Mouse (Mus musculus): Measurements from ENCODE around the gene Gstt2. TPM values are rescaled to one million over a fixed set of nuclear protein-coding genes. Genes with fewer than 3 reads are reported as not detected.
A peak's percentile ranks its signal among the peaks of the same experiment; 100 is the strongest.

Gstt2 gene
- total and polyA plus RNA-seq, 2 experiments, result 308 to 830 TPM

- DNase-seq (ENCODE audit: extremely low read depth, low read depth, low spot score), result peak; percentile 88
- H3K79me2 ChIP-seq (ENCODE audit: control insufficient read depth, insufficient read depth, low read length), result no peaks in the 10 kb centered on the region
- peak overlapping the region; percentile 86 for H3K27ac ChIP-seq (replicated peaks; ENCODE audit: insufficient read depth, low read depth, low read length)
- peak overlapping the region; percentile 60 for H3K4me3 ChIP-seq (ENCODE audit: insufficient read depth, low read depth, low read length)
- WGBS, result 1% methylated on average over 21 of the region's 21 CpGs
- peaks cover 6% of the 10 kb centered on the region; the same call in 1 of the 2 replicates for H3K4me1 ChIP-seq (ENCODE audit: control insufficient read depth, insufficient read depth, low read length)
- TF ChIP-seq POLR2A (IDR thresholded peaks at IDR 0.05; ENCODE audit: extremely low read depth, insufficient read depth, low read length), result peak; percentile 57; the same call in 1 of the 2 replicates
- TF ChIP-seq CTCF (IDR thresholded peaks at IDR 0.05; ENCODE audit: low read depth, low read length), result no peak
- no peaks in the 10 kb centered on the region for H3K36me3 ChIP-seq (ENCODE audit: control insufficient read depth, insufficient read depth, low read length)
- H3K27me3 ChIP-seq (ENCODE audit: control insufficient read depth, insufficient read depth, low read length), result no peaks in the 10 kb centered on the region
- peak overlapping the region; percentile 67 for H3K9ac ChIP-seq (ENCODE audit: low read depth, low read length)
Measured at GRCm38 (mm10) chr10:75834250-75834649, 3.0 kb downstream of the Gstt2 start.

GRCm38 (mm10) chr10:75833456-75834080 lies 3.7 kb downstream of the Gstt2 start:
- Histone ChIP-seq H3K9ac (ENCODE audit: low read depth, low read length) (peak overlapping the region; percentile 67), H3K27me3 (ENCODE audit: control insufficient read depth, insufficient read depth, low read length) (no peaks in the 10 kb centered on the region), H3K27ac (replicated peaks; ENCODE audit: insufficient read depth, low read depth, low read length) (peak overlapping the region; percentile 86), H3K4me3 (ENCODE audit: insufficient read depth, low read depth, low read length) (peak overlapping the region; percentile 60), H3K79me2 (ENCODE audit: control insufficient read depth, insufficient read depth, low read length) (no peaks in the 10 kb centered on the region), H3K36me3 (ENCODE audit: control insufficient read depth, insufficient read depth, low read length) (no peaks in the 10 kb centered on the region), H3K4me1 (ENCODE audit: control insufficient read depth, insufficient read depth, low read length) (peaks cover 8% of the 10 kb centered on the region; the same call in 1 of the 2 replicates)
- 7% methylated on average over 21 of the region's 21 CpGs for WGBS
- DNase-seq (ENCODE audit: extremely low read depth, low read depth, low spot score), result peak; percentile 44
- no peak for TF ChIP-seq CTCF (IDR thresholded peaks at IDR 0.05; ENCODE audit: low read depth, low read length)
- TF ChIP-seq POLR2A (IDR thresholded peaks at IDR 0.05; ENCODE audit: extremely low read depth, insufficient read depth, low read length), result no peak

- peak; percentile 84 for DNase-seq (ENCODE audit: extremely low read depth, low read depth, low spot score)
- H3K4me3 ChIP-seq (ENCODE audit: insufficient read depth, low read depth, low read length), result peak overlapping the region; percentile 18; the same call in 1 of the 2 replicates
- no peak overlapping the region for H3K27ac ChIP-seq (replicated peaks; ENCODE audit: insufficient read depth, low read depth, low read length)
Measured at GRCm38 (mm10) chr10:75832272-75832895, 4.8 kb downstream of the Gstt2 start.

GRCm38 (mm10) chr10:75830275-75830670 lies 7.0 kb downstream of the Gstt2 start:
- 55% methylated on average over 2 of the region's 2 CpGs for WGBS

More at GRCm38 (mm10) chr10:75832272-75832895, 4.8 kb downstream of the Gstt2 start:
- peaks cover 13% of the 10 kb centered on the region; the same call in 1 of the 2 replicates for H3K4me1 ChIP-seq (ENCODE audit: control insufficient read depth, insufficient read depth, low read length)
- peak; percentile 98 for TF ChIP-seq CTCF (IDR thresholded peaks at IDR 0.05; ENCODE audit: low read depth, low read length)
- TF ChIP-seq POLR2A (IDR thresholded peaks at IDR 0.05; ENCODE audit: extremely low read depth, insufficient read depth, low read length), result no peak
- 29% methylated on average over 13 of the region's 13 CpGs for WGBS
- no peaks in the 10 kb centered on the region for H3K36me3 ChIP-seq (ENCODE audit: control insufficient read depth, insufficient read depth, low read length)
- no peaks in the 10 kb centered on the region for H3K27me3 ChIP-seq (ENCODE audit: control insufficient read depth, insufficient read depth, low read length)
- H3K79me2 ChIP-seq (ENCODE audit: control insufficient read depth, insufficient read depth, low read length), result no peaks in the 10 kb centered on the region
- H3K9ac ChIP-seq (ENCODE audit: low read depth, low read length), result peak overlapping the region; percentile 25

GRCm38 (mm10) chr10:75829529-75830274 lies 7.5 kb downstream of the Gstt2 start:
- Histone ChIP-seq H3K36me3 (ENCODE audit: control insufficient read depth, insufficient read depth, low read length) (no peaks in the 10 kb centered on the region), H3K79me2 (ENCODE audit: control insufficient read depth, insufficient read depth, low read length) (no peaks in the 10 kb centered on the region), H3K27me3 (ENCODE audit: control insufficient read depth, insufficient read depth, low read length) (no peaks in the 10 kb centered on the region), H3K27ac (replicated peaks; ENCODE audit: insufficient read depth, low read depth, low read length) (no peak overlapping the region), H3K4me1 (ENCODE audit: control insufficient read depth, insufficient read depth, low read length) (peaks cover 13% of the 10 kb centered on the region; the same call in 1 of the 2 replicates), H3K4me3 (ENCODE audit: insufficient read depth, low read depth, low read length) (no peak overlapping the region), H3K9ac (ENCODE audit: low read depth, low read length) (no peak overlapping the region)
- no peak for TF ChIP-seq POLR2A (IDR thresholded peaks at IDR 0.05; ENCODE audit: extremely low read depth, insufficient read depth, low read length)
- no peak for TF ChIP-seq CTCF (IDR thresholded peaks at IDR 0.05; ENCODE audit: low read depth, low read length)
- DNase-seq (ENCODE audit: extremely low read depth, low read depth, low spot score), result no peak
- WGBS, result 84% methylated on average over 2 of the region's 2 CpGs

More at GRCm38 (mm10) chr10:75830275-75830670, 7.0 kb downstream of the Gstt2 start:
- peak; percentile 56 for DNase-seq (ENCODE audit: extremely low read depth, low read depth, low spot score)
- no peaks in the 10 kb centered on the region for H3K79me2 ChIP-seq (ENCODE audit: control insufficient read depth, insufficient read depth, low read length)
- H3K9ac ChIP-seq (ENCODE audit: low read depth, low read length), result no peak overlapping the region
- no peaks in the 10 kb centered on the region for H3K27me3 ChIP-seq (ENCODE audit: control insufficient read depth, insufficient read depth, low read length)
- no peak overlapping the region for H3K27ac ChIP-seq (replicated peaks; ENCODE audit: insufficient read depth, low read depth, low read length)
- TF ChIP-seq CTCF (IDR thresholded peaks at IDR 0.05; ENCODE audit: low read depth, low read length) (no peak), POLR2A (IDR thresholded peaks at IDR 0.05; ENCODE audit: extremely low read depth, insufficient read depth, low read length) (no peak)
- H3K4me3 ChIP-seq (ENCODE audit: insufficient read depth, low read depth, low read length), result no peak overlapping the region
- H3K36me3 ChIP-seq (ENCODE audit: control insufficient read depth, insufficient read depth, low read length), result no peaks in the 10 kb centered on the region
- H3K4me1 ChIP-seq (ENCODE audit: control insufficient read depth, insufficient read depth, low read length), result peaks cover 13% of the 10 kb centered on the region; the same call in 1 of the 2 replicates
